Mouse (Mus musculus): ENCODE results near the gene B4galt3. TPM values are rescaled to one million over a fixed set of nuclear protein-coding genes. Genes with fewer than 3 reads are reported as not detected.

The B4galt3 gene
- total RNA-seq, 2 experiments from 2014 or later, result 9.6 to 10.5 TPM

- DNase-seq, result no peak
- intact Hi-C loops (cut with DNase I), result loop anchor here (5.0 kb wide), 1 partner anchor 37 kb away; no protein-coding TSS in a partner anchor
These were observed 50.0 kb downstream of the B4galt3 start for GRCm38 (mm10) chr1:171320151-171320550.

GRCm38 (mm10) chr1:171321415-171321814 is 51.3 kb downstream of the B4galt3 start:
- DNase-seq, result no peak
- intact Hi-C loops (cut with DNase I), result loop anchor here (5.0 kb wide), 1 partner anchor 36 kb away; no protein-coding TSS in a partner anchor

GRCm38 (mm10) chr1:171322012-171322411 is 51.9 kb downstream of the B4galt3 start:
- DNase-seq, result no peak
- intact Hi-C loops (cut with DNase I), result loop anchor here (5.0 kb wide), 1 partner anchor 35 kb away; no protein-coding TSS in a partner anchor

- no peak for DNase-seq
- intact Hi-C loops (cut with DNase I), result loop anchor here (5.0 kb wide), 1 partner anchor 33 kb away; no protein-coding TSS in a partner anchor
These were observed 55.4 kb downstream of the B4galt3 start for GRCm38 (mm10) chr1:171325571-171325970.

Other genes starting within 250 kb of the B4galt3 start
- 1 to 10 TPM; 2.6 to 4.6 TPM for gene Fcgr3, start 205.4 kb upstream of the B4galt3 start, total RNA-seq (2021)
- gene Cfap126, start 156.4 kb upstream of the B4galt3 start, total RNA-seq (2021), result under 1 TPM; 0.54 to 0.91 TPM
- gene Sdhc, start 119.7 kb upstream of the B4galt3 start, total RNA-seq (2021), result 100 to 1,000 TPM; 691 to 738 TPM
- gene Mpz, start 119.6 kb upstream of the B4galt3 start, total RNA-seq (2021), result 100 to 1,000 TPM in 1 of 2 experiments, 10 to 100 TPM in 1; 33.1 to 105 TPM
- gene Pcp4l1, start 74.1 kb upstream of the B4galt3 start, total RNA-seq (2021), result 10 to 100 TPM; 48.8 to 49.5 TPM
- gene Nr1i3, start 56.4 kb upstream of the B4galt3 start, total RNA-seq (2021), result not detected
- 10 to 100 TPM; 52.0 to 54.8 TPM for gene Tomm40l, start 47.8 kb upstream of the B4galt3 start, total RNA-seq (2021)
- 1 to 10 TPM in 1 of 2 experiments, not detected in 1; 1.7 TPM for gene Apoa2, start 45.3 kb upstream of the B4galt3 start, total RNA-seq (2021)
- gene Fcer1g, start 36.0 kb upstream of the B4galt3 start, total RNA-seq (2021), result 1 to 10 TPM; 2.5 to 4.9 TPM
- gene Adamts4, start 19.9 kb upstream of the B4galt3 start, total RNA-seq (2021), result under 1 TPM; 0.28 to 0.54 TPM
- 100 to 1,000 TPM; 874 to 989 TPM for gene Ndufs2, start 18.9 kb upstream of the B4galt3 start, total RNA-seq (2021)
- gene Ppox, start 10.9 kb downstream of the B4galt3 start, total RNA-seq (2021), result 1 to 10 TPM; 8.7 TPM
- gene Usp21, start 17.7 kb downstream of the B4galt3 start, total RNA-seq (2021), result 10 to 100 TPM; 13.5 to 13.8 TPM
- 10 to 100 TPM; 80.9 to 82.2 TPM for gene Ufc1, start 24.7 kb downstream of the B4galt3 start, total RNA-seq (2021)
- gene Dedd, start 58.8 kb downstream of the B4galt3 start, total RNA-seq (2021), result 10 to 100 TPM; 26.6 to 31.1 TPM
- gene Nit1, start 75.3 kb downstream of the B4galt3 start, total RNA-seq (2021), result 10 to 100 TPM; 23.2 to 23.9 TPM
- 10 to 100 TPM; 85.7 to 91.7 TPM for gene Pfdn2, start 75.3 kb downstream of the B4galt3 start, total RNA-seq (2021)
- gene Klhdc9, start 90.5 kb downstream of the B4galt3 start, total RNA-seq (2021), result not detected
- under 1 TPM in 1 of 2 experiments, not detected in 1; 0.07 TPM for gene Nectin4, start 99.8 kb downstream of the B4galt3 start, total RNA-seq (2021)
- under 1 TPM; 0.94 to 0.99 TPM for gene Arhgap30, start 118.6 kb downstream of the B4galt3 start, total RNA-seq (2021)
- gene Usf1, start 141.0 kb downstream of the B4galt3 start, total RNA-seq (2021), result 10 to 100 TPM; 25.7 to 27.7 TPM
- gene Tstd1, start 148.5 kb downstream of the B4galt3 start, total RNA-seq (2021), result under 1 TPM in 1 of 2 experiments, not detected in 1; 0.69 TPM
- gene F11r, start 167.2 kb downstream of the B4galt3 start, total RNA-seq (2021), result 1 to 10 TPM; 4.9 to 5.4 TPM
- 1 to 10 TPM in 1 of 2 experiments, under 1 TPM in 1; 0.79 to 1.2 TPM for gene Alyref2, start 233.2 kb downstream of the B4galt3 start, total RNA-seq (2021)